Mouse (Mus musculus) liver, adult 2 months (tissue): ENCODE results near the gene Smad3.

Experiments
- CTCF ChIP-seq: fragments of 200-500 bp; IDR thresholded peaks from 2 replicates; pipeline ENCODE4 v1.5.1; 2011; ENCODE audit warnings: low read depth, low read length, control low read depth
- POLR2A ChIP-seq: fragments of 200-500 bp; IDR thresholded peaks from 2 replicates; pipeline ENCODE4 v1.6.1; 2011; ENCODE audit warnings: low read length, control low read depth; ENCODE audit not compliant: insufficient read depth; ENCODE audit errors: extremely low read depth

- TF ChIP-seq CTCF, result no peak
- no peak for TF ChIP-seq POLR2A
Measured at GRCm38 (mm10) chr9:63784597-63784996, 26.8 kb upstream of the Smad3 start.
